Mouse (Mus musculus) limb, embryonic 11.5 days (tissue): ENCODE results near the gene E130208F15Rik. TPM values are rescaled to one million over a fixed set of nuclear protein-coding genes. Genes with fewer than 3 reads are reported as not detected.

ENCODE experiments used
- ATAC-seq: fragments of 200-750 bp; cut with Nextera tagmentation; 2 replicates; pipeline ENCODE4 v1.8.0; 2017; ENCODE audit warnings: low read depth; ENCODE audit not compliant: insufficient number of reproducible peaks, low FRiP score, low TSS enrichment
- DNase-seq: peaks from one replicate; pipeline ENCODE4 v3.0.0-alpha.2; 2015; ENCODE audit warnings: low spot score
- H3K27ac ChIP-seq: fragments of 300-500 bp; sonication (generic); replicated peaks from 2 replicates; pipeline ENCODE4 v1.5.1; 2014; ENCODE audit warnings: low read depth, mild to moderate bottlenecking, low read length
- H3K27me3 ChIP-seq: fragments of 300-500 bp; sonication (generic); 2 replicates; pipeline ENCODE4 v1.6.1; 2014; ENCODE audit warnings: mild to moderate bottlenecking, low read length, mixed read lengths; ENCODE audit not compliant: control insufficient read depth, insufficient read depth
- H3K36me3 ChIP-seq: fragments of 300-500 bp; sonication (generic); 2 replicates; pipeline ENCODE4 v1.6.1; 2014; ENCODE audit warnings: mild to moderate bottlenecking, low read length, moderate library complexity, mixed read lengths; ENCODE audit not compliant: control insufficient read depth, insufficient read depth
- H3K4me1 ChIP-seq: fragments of 300-500 bp; sonication (generic); 2 replicates; pipeline ENCODE4 v1.6.1; 2014; ENCODE audit warnings: low read length, mixed read lengths; ENCODE audit not compliant: control insufficient read depth, insufficient read depth
- H3K4me2 ChIP-seq: fragments of 300-500 bp; sonication (generic); 2 replicates; pipeline ENCODE4 v1.6.1; 2014; ENCODE audit warnings: low read depth, mild to moderate bottlenecking, moderate library complexity; ENCODE audit not compliant: severe bottlenecking
- H3K4me3 ChIP-seq: fragments of 300-500 bp; sonication (generic); 2 replicates; pipeline ENCODE4 v1.5.1; 2014; ENCODE audit warnings: low read depth, low read length
- H3K9ac ChIP-seq: fragments of 300-500 bp; sonication (generic); 2 replicates; pipeline ENCODE4 v1.6.1; 2014; ENCODE audit warnings: mild to moderate bottlenecking, low read length
- H3K9me3 ChIP-seq: fragments of 300-500 bp; sonication (generic); 2 replicates; pipeline ENCODE4 v1.6.1; 2016; ENCODE audit warnings: low read length; ENCODE audit not compliant: control insufficient read depth
- WGBS: fragments of 180-500 bp; shearing (Covaris S2); extraction: QIAGEN DNeasy Blood & Tissue Kit; methylation state at CpG from one replicate; pipeline ENCODE4 v1.1.7; 2014; 5-methylcytosine and 5-hydroxymethylcytosine counted together
- polyA plus RNA-seq: library from polyadenylated mRNA; unstranded; fragments of >200 nt; fragmentation: Nextera tagmentation; extraction: Ambion mirVana; gene quantifications from 2 replicates; pipeline ENCODE4 v1.2.1, GENCODE M21; 2014

E130208F15Rik gene
- polyA plus RNA-seq, 1 experiment from 2014 or later, result not detected

DNA sequence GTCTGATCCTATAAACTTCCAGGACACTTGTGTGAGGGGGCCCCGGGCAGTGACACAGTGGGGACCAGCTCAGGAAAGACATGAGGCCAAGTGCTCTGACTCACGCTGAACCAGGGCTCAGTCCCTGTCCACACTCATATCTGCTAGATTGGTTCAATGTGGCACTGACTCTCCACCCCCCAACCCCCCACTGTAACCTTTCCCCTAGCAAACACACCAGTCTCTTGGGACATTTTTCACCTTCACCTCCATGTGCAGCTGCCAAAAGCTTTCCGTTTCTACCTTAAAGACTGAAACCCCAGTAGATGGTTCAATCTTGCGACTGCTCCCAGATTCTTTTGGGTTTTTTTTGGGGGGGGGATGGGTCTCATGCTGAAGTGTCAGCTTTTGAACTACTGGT, 32.5 kb downstream of the E130208F15Rik start:
- ATAC-seq, result no peak
- no peaks in the 10 kb centered on the region for H3K36me3 ChIP-seq
- DNase-seq, result no peak
- WGBS, result 74% methylated on average over 4 of the region's 4 CpGs
- H3K27me3 ChIP-seq, result no peaks in the 10 kb centered on the region
- H3K9ac ChIP-seq, result no peak overlapping the region
- H3K9me3 ChIP-seq, result no peaks in the 10 kb centered on the region
- H3K4me2 ChIP-seq, result no peak overlapping the region
- no peak overlapping the region for H3K4me3 ChIP-seq
- H3K4me1 ChIP-seq, result no peaks in the 10 kb centered on the region
- H3K27ac ChIP-seq, result no peak overlapping the region

- DNase-seq, result no peak
- no peak for ATAC-seq
- Histone ChIP-seq H3K9me3 (no peaks in the 10 kb centered on the region), H3K4me3 (no peak overlapping the region), H3K9ac (no peak overlapping the region), H3K27me3 (no peaks in the 10 kb centered on the region), H3K4me1 (peaks cover 13% of the 10 kb centered on the region; the same call in 1 of the 2 replicates), H3K4me2 (no peak overlapping the region), H3K36me3 (no peaks in the 10 kb centered on the region), H3K27ac (no peak overlapping the region)
- WGBS, result 79% methylated on average over 7 of the region's 7 CpGs
Observed at GRCm38 (mm10) chr7:30358378-30359186, 37.0 kb downstream of the E130208F15Rik start.

- Histone ChIP-seq H3K9ac (no peak overlapping the region), H3K4me3 (no peak overlapping the region), H3K36me3 (no peaks in the 10 kb centered on the region), H3K27me3 (no peaks in the 10 kb centered on the region), H3K4me2 (no peak overlapping the region), H3K4me1 (peaks cover 13% of the 10 kb centered on the region; the same call in 1 of the 2 replicates), H3K27ac (no peak overlapping the region), H3K9me3 (no peaks in the 10 kb centered on the region)
- DNase-seq (no peak), ATAC-seq (no peak)
- 84% methylated on average over 31 of the region's 31 CpGs for WGBS
Observed at GRCm38 (mm10) chr7:30359276-30359865, 37.8 kb downstream of the E130208F15Rik start.

DNA sequence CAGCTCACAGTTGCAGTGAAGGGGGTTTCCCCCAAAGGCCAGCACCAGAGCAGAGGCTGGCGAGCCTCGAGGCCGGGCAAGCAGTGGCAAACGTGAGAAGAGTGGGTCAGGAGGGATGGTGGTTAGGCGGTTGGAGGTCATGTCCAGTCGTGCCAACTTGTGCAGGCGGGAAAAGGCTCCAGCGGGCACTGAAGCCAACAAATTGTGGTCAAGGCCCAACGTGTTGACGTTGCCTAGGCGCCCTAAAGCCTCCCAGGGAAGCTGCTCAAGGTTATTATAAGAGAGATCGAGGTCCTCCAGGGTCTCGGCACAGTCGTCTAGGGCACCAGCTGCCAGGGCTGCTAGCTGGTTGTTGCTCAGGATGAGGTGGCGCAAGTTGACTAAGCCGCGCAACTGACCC, 38.5 kb downstream of the E130208F15Rik start:
- DNase-seq (no peak), ATAC-seq (no peak)
- H3K27me3 ChIP-seq, result no peaks in the 10 kb centered on the region
- WGBS, result 92% methylated on average over 17 of the region's 17 CpGs
- H3K27ac ChIP-seq, result no peak overlapping the region
- H3K36me3 ChIP-seq, result no peaks in the 10 kb centered on the region
- H3K4me2 ChIP-seq, result no peak overlapping the region
- H3K9me3 ChIP-seq, result no peaks in the 10 kb centered on the region
- H3K4me1 ChIP-seq, result peaks cover 13% of the 10 kb centered on the region; the same call in 1 of the 2 replicates
- no peak overlapping the region for H3K9ac ChIP-seq
- no peak overlapping the region for H3K4me3 ChIP-seq

GRCm38 (mm10) chr7:30362652-30363343, 41.3 kb downstream of the E130208F15Rik start, which contains the start of gene Lrfn3:
Gene Lrfn3 (minus strand): TSS chr7:30362772.
- ATAC-seq (peak; percentile 50; the same call in 1 of the 2 replicates), DNase-seq (peak; percentile 77)
- no peaks in the 10 kb centered on the region for H3K27me3 ChIP-seq
- peak within 1 kb of the TSS; percentile 73 for H3K4me3 ChIP-seq
- H3K27ac ChIP-seq, result no peak within 1 kb of the TSS
- H3K4me2 ChIP-seq, result peak within 1 kb of the TSS; percentile 87
- WGBS, result 2% methylated on average over 45 of the region's 55 CpGs
- peaks cover 14% of the 10 kb centered on the region; the same call in 1 of the 2 replicates for H3K4me1 ChIP-seq
- H3K9me3 ChIP-seq, result no peaks in the 10 kb centered on the region
- no peaks in the 10 kb centered on the region for H3K36me3 ChIP-seq
- peak within 1 kb of the TSS; percentile 88 for H3K9ac ChIP-seq

GRCm38 (mm10) chr7:30363344-30363738, 41.8 kb downstream of the E130208F15Rik start:
- Histone ChIP-seq H3K27ac (no peak overlapping the region), H3K4me3 (peak overlapping the region; percentile 73), H3K4me1 (peaks cover 16% of the 10 kb centered on the region; the same call in 1 of the 2 replicates), H3K36me3 (no peaks in the 10 kb centered on the region), H3K9ac (no peak overlapping the region), H3K27me3 (no peaks in the 10 kb centered on the region), H3K9me3 (no peaks in the 10 kb centered on the region), H3K4me2 (peak overlapping the region; percentile 87)
- WGBS, result 66% methylated on average over 6 of the region's 6 CpGs
- DNase-seq, result no peak
- no peak for ATAC-seq

DNA sequence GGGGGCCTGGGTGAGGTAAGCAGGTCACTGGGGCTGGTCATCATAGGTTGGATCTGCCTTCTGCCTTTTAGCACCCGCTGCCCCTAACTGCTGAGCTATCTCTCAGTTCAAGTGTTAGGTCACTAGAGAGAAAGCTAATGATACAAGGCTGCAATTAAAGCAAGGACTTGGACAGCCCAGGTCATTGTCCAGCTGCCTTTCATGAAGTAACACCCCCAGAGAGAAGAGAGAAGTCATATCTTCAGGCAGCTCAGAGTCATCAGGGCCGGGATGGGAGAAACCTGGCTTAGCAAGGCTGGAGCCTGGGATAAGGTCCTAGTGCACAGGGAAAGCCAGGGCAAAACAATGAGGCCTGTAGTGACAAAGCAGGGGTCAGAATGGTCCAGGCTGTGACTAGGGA, 45.9 kb downstream of the E130208F15Rik start:
- WGBS, result 68% methylated on average over 2 of the region's 2 CpGs

More for the DNA sequence above, 45.9 kb downstream of the E130208F15Rik start:
- Histone ChIP-seq H3K9ac (no peak overlapping the region; the same call in 1 of the 2 replicates), H3K36me3 (no peaks in the 10 kb centered on the region), H3K4me3 (no peak overlapping the region), H3K27ac (no peak overlapping the region), H3K27me3 (no peaks in the 10 kb centered on the region), H3K4me1 (0 out of 2 replicates have a peak, but pooled peaks cover 6% of the 10 kb centered on the region), H3K4me2 (no peak overlapping the region), H3K9me3 (no peaks in the 10 kb centered on the region)
- DNase-seq (no peak), ATAC-seq (no peak)
